Mouse (Mus musculus): ENCODE results near the gene Ttll11.

Gene Ttll11

DNA sequence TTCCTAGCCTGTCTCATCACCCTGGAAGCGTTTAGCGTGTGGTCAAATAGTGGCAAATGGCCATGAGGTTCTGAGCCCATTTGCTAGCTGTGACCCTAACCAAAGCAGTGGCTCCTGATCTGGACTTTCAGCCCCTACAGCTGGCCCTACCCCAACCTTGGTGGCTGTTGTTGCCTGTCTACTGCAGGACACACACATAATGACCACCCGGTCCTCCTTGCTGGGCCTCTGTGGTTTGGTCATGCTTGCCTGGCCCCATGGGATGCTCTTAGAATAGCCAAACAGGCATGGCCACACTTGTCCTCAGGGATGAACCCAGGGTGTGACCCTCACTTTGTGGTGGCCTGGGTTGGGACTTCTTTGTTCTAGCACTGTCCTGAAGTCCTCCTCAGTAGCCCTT is 80.0 kb downstream of the Ttll11 start:
- no peak for DNase-seq (ENCODE audit: low spot score)

DNA sequence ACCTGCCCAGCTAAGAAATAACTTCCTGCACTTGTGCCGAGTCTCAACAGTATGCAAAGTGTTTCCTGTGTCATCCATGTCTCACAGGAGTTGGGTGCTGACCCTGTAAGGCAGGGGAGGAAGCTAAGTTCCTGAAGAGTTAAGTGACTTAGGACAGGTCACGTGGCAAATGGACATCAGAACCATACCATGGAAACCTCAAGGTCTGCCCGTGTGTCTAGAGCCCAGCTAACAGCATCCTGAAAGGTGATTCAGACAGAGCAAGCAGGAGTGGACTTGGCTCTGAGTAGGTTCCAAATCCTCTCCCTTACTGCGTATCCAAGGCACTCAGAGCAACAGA is 80.6 kb downstream of the Ttll11 start:
- no peak for DNase-seq (ENCODE audit: low spot score)

DNA sequence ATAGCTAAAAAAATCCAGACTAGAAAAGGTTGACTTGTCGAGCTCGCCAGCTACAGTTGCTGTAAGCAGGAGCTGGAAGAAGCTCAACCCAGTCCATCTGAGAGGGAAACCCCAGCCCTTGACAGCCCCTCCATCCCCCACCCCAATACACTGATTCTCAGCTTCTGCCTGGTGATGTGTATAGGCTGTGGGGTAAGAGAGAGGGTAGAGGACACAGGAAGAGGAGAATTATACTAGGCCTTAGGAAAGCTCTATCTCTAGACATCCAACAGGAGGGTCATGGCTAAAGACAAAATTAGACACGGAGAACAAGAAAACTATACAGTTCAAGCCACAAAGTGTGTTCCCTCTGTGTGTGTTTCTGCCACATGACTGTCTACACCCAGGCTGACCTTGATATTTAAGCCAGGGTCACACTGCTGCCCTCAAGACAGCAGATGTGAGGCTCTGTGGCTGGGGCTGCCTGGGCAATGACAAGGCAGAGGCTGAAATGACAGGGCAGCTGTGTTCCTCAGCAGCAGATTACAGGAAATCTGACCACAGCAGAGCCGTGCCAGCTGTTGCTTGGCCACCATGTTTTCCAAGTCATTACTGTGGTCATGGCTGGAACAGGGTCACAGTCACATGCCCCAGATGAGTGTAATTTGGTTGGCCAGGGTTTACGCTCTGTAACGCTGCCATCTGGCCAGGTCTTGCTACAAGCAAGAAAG is 81.1 kb downstream of the Ttll11 start:
- DNase-seq (ENCODE audit: low spot score): no peak

GRCm38 (mm10) chr2:35897125-35897524 is 82.6 kb downstream of the Ttll11 start:
- no peak for DNase-seq (ENCODE audit: low spot score)

DNA sequence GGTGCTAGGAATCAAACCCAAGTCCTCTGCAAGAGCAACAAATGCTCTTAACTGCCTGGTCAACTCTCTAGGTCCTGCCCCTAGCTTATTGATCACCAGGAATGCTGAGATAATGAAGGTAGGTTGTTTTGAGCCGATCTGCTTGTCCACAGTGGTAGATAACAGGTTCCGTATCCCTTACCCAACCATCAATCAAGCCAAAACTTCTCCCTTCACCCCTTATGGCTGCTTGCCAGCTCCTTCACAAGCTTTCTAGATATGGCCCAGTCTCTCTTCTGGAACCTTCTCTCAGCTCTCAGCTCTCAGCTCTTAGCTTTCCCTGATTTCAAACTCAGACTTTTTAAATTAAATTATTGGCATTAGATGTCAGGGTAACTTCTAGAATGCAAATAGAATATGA is 85.2 kb downstream of the Ttll11 start:
- no peak for DNase-seq (ENCODE audit: low spot score)

DNA sequence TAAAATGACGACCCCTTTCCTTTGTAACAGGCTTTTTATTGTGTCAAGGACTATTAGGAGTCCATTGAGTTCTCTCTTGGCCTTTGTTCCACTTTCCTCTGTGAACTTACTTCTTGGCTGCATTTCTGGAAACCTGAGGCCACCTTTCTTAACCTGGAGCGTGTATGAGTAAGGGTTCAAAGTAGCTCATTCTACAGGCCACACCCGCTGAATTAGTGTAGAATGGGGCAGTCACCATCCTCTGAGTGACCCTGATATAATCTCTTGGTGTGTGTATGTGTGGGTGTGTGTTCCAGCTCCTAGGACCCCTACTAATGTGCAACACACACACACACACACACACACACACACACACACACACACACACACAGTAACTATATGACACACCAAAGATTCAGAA is 89.1 kb downstream of the Ttll11 start:
- no peak for DNase-seq (ENCODE audit: low spot score)

GRCm38 (mm10) chr2:35889776-35890175 is 89.9 kb downstream of the Ttll11 start:
- DNase-seq (ENCODE audit: low spot score): no peak

DNA sequence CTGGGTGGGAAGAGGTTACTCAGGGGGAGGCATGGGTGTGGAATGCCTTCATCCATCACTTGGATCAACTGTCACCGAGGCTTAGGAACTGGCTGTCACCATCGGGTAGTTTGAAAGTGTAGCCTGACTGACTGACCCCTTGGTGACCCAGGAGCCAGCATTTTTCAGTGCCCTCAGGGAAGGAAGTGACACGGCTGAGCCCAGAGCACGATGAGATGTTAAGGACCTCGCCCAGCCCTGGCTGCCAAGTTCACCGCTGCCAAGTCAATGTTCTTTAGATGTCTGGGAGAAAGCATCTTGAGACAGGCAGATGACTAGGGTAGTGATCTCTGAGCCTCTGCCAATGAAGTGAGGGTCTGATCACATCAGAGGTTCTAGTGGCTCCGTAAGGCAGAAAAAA is 95.4 kb downstream of the Ttll11 start:
- DNase-seq (ENCODE audit: low spot score): no peak

DNA sequence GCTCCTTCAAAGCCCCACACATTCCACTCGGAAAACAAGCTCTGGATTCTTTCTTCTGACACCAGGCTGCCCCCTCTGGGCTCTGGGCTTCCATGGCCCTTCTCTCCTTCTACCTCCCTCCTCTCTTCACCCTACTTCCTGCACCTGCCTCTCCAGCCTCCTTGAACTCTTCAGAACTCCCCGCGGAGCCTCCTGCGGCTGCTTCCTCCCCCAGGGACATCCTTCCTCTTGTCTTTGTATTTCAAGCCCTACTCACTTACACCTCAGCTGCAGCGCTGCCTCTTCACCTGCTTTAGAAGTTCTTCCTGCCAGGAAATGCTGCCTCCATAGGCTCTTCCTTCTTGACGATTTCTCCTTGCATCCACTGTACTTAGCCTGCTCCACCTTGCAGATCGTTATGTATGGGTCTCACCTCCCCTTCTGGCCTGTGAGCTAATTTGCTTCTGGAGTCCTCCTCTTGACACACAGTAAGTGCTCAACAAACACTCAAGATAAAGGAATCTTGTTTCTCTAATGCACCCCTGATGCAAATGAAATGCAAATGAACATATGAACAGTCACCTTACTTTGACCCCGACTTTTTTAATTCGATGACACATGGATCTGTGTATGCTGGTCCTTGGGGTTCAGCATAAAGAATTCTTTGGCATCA is 97.3 kb downstream of the Ttll11 start:
- DNase-seq (ENCODE audit: low spot score): no peak

- no peak for DNase-seq (ENCODE audit: low spot score)
These were observed 97.8 kb downstream of the Ttll11 start for GRCm38 (mm10) chr2:35881896-35882295.

- peak; percentile 43 for DNase-seq (ENCODE audit: low spot score)
These were observed 99.4 kb downstream of the Ttll11 start for GRCm38 (mm10) chr2:35880362-35880761.

DNA sequence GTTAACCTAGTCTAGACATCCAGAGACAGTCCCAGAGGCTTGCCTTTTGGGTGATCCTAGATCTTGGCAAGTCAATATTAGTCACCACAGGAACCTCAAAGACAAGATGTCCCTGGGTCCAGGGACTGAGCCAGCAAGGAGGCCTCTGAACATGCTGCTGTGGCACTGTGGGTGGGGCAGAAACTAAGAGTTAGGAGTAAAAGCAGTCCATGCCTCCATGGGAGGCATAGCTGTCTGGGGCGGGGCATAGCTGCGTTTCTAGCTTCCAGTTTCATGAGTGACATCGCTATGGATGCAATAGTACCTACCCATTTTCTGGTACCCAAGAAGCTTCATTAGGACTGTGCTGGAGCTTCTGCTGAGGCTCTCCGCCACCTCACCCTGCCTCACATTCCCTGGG is 99.8 kb downstream of the Ttll11 start:
- no peak for DNase-seq (ENCODE audit: low spot score)

DNA sequence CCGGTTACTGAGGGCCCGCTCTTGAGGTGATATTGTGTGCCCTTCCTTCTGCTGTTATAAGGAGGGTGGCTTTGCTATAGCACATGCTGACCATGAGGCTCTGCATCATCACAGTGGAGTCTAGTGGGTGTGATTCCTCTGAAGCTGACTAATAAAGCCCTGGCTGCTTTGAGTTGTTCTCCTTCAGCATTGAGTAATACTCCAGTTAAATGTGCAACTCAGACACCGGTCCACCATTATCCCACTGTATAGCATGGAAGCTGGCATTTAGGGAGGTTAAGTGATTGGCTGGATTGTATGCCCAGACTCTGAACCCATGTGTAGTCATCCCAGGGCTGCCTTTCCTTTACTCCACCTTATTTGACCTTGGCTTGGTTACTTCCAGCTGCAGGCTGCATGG is 101.2 kb downstream of the Ttll11 start:
- DNase-seq (ENCODE audit: low spot score): no peak

- DNase-seq (ENCODE audit: low spot score): no peak
These were observed 104.1 kb downstream of the Ttll11 start for GRCm38 (mm10) chr2:35875572-35875971.

DNA sequence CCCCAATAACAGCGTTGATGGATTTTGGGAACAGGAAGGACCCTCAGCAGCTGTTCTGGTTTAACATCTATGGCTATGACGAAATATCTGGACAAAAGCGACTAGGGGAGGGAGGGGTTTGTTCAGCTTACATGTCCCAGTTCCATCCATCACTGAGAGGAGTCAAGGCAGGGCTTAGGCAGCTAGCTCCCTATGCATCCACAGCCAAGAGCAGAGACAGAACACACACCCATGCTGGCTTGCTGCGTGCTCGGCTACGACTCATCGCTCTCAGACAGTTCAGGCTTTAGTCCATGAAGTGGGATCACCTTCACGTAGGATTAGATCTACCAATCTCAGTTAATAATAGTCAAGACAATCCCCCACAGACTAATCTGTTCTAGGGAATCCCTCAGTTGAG is 105.3 kb downstream of the Ttll11 start:
- DNase-seq (ENCODE audit: low spot score): no peak

GRCm38 (mm10) chr2:35869165-35869564 is 110.5 kb downstream of the Ttll11 start:
- DNase-seq (ENCODE audit: low spot score): no peak

- no peak for DNase-seq (ENCODE audit: low spot score)
These were observed 116.4 kb downstream of the Ttll11 start for GRCm38 (mm10) chr2:35863284-35863683.

GRCm38 (mm10) chr2:35861185-35861584 is 118.5 kb downstream of the Ttll11 start:
- peak; percentile 63 for DNase-seq (ENCODE audit: low spot score)

DNA sequence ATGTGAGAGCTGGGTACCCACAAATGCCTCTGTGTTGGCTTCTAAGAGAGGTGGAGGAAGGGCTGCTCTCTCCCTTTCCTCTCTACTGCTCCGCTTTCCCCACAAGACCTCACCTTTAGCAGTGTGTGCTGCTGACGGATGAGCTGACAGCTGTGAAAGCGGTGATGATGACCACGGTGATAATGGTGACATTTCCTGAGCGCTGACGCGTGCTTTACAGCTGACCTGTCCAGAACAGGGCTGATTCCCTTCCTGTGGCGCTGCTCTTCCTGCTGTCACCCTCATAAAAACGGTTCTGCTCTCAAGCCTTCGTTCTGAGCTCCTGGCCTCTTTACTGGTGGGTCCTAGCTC is 119.3 kb downstream of the Ttll11 start:
- DNase-seq (ENCODE audit: low spot score): no peak

GRCm38 (mm10) chr2:35859708-35860393 is 119.9 kb downstream of the Ttll11 start:
- no peak for DNase-seq (ENCODE audit: low spot score)

DNA sequence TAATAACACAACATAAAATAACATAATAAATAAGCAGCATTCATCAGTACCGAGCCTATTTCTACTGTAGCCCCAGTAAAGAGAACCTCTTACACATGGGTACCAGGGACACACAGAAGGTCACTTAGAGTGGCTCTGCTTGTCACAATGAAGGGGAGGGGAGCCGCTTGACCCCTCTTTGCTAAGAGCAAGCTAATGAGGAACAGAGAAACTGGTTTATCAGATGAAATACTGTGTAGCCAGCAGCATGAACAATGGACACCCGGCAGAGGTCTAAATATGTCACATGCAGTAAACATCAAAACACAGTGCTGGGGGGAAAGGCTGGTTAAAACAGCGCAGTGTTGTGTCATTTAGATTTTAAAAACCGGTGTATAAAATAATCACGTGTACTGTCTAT is 121.4 kb downstream of the Ttll11 start:
- no peak for DNase-seq (ENCODE audit: low spot score)

GRCm38 (mm10) chr2:35856901-35857300 is 122.8 kb downstream of the Ttll11 start:
- DNase-seq (ENCODE audit: low spot score): no peak

GRCm38 (mm10) chr2:35854877-35855276 is 124.8 kb downstream of the Ttll11 start:
- DNase-seq (ENCODE audit: low spot score): no peak

DNA sequence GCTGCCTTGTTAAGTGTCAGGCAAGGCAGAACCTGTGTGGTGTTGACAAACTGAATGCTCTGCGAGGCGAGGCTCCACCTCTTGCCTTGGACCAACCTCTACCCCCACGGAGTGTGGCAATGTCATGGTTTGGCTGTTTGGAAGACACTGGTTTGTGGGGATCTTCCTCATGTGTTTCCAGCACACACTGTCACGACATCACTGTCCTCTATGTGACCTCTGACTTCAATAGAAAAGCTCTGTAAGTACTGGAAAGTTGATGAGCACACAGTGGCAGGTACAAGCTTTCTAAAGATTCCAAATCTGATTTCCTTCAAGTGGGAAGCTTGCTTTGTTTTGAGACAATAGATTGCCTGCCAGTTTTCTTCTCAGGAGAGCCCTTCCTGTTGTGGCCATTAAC is 126.7 kb downstream of the Ttll11 start:
- no peak for DNase-seq (ENCODE audit: low spot score)

Measured in testis, postnatal 10 days (tissue).